Mouse (Mus musculus) midbrain, embryonic 13.5 days (tissue): ENCODE data around the gene Pbx2. TPM values are rescaled to one million over a fixed set of nuclear protein-coding genes. Genes with fewer than 3 reads are reported as not detected.
A peak's percentile ranks its signal among the peaks of the same experiment; 100 is the strongest.

ENCODE experiments used
- ATAC-seq: fragments of 200-750 bp; cut with Nextera tagmentation; 2 replicates; pipeline ENCODE4 v1.8.0; 2017; ENCODE audit warnings: mild to moderate bottlenecking, moderate TSS enrichment, moderate library complexity
- H3K27ac ChIP-seq: fragments of 300-500 bp; sonication (generic); 2 replicates; pipeline ENCODE4 v1.5.1; 2015; ENCODE audit warnings: inconsistent platforms, mild to moderate bottlenecking, moderate library complexity
- H3K27me3 ChIP-seq: fragments of 300-500 bp; sonication (generic); 2 replicates; pipeline ENCODE4 v1.6.1; 2015; ENCODE audit warnings: mild to moderate bottlenecking, inconsistent platforms
- H3K36me3 ChIP-seq: fragments of 300-500 bp; sonication (generic); 2 replicates; pipeline ENCODE4 v1.6.1; 2015; ENCODE audit warnings: mild to moderate bottlenecking, inconsistent platforms
- H3K4me1 ChIP-seq: fragments of 300-500 bp; sonication (generic); replicated peaks from 2 replicates; pipeline ENCODE4 v1.6.1; 2015; ENCODE audit warnings: inconsistent platforms
- H3K4me2 ChIP-seq: fragments of 300-500 bp; sonication (generic); replicated peaks from 2 replicates; pipeline ENCODE4 v1.6.1; 2015; ENCODE audit warnings: moderate library complexity, mild to moderate bottlenecking, inconsistent platforms
- H3K4me3 ChIP-seq: fragments of 300-500 bp; sonication (generic); replicated peaks from 2 replicates; pipeline ENCODE4 v1.5.1; 2015; ENCODE audit warnings: mild to moderate bottlenecking, inconsistent platforms
- H3K9ac ChIP-seq: fragments of 300-500 bp; sonication (generic); replicated peaks from 2 replicates; pipeline ENCODE4 v1.6.1; 2015; ENCODE audit warnings: mild to moderate bottlenecking, inconsistent platforms
- H3K9me3 ChIP-seq: fragments of 300-500 bp; sonication (generic); 2 replicates; pipeline ENCODE4 v1.6.1; 2016; ENCODE audit warnings: mild to moderate bottlenecking, inconsistent platforms
- WGBS: fragments of 180-500 bp; shearing (Covaris S2); methylation state at CpG from one replicate; pipeline ENCODE4 v1.1.7; 2015; 5-methylcytosine and 5-hydroxymethylcytosine counted together
- polyA plus RNA-seq: library from polyadenylated mRNA; unstranded; fragments of >200 nt; fragmentation: Nextera tagmentation; extraction: Ambion mirVana; gene quantifications from 2 replicates; pipeline ENCODE4 v1.2.1, GENCODE M21; 2015

Pbx2 gene
- polyA plus RNA-seq, 1 experiment from 2014 or later = 13.3 TPM

DNA sequence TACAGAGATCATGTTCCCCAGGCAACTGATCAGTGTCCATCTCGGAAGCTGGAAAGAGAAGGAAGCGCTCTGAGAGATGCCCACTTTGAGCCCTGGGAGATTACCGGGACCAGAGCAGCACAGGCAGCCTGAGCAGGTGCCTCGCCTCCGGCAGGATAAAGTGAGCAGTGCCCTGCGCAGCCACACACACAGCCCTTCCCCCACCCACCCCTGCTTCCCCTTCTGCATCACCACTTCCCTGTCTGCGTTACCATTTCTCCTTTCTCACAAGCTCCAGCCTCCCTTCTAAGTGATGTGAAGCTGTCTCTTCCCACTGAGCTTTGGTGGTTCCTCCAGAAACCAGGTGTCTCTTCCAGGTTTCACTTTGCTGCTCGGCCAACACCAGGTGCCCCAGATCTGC is 29.9 kb upstream of the Pbx2 start:
- Histone ChIP-seq H3K9me3 (no peaks in the 10 kb centered on the region), H3K27ac (peak overlapping the region; percentile 25; the same call in 1 of the 2 replicates), H3K27me3 (no peaks in the 10 kb centered on the region), H3K4me2 (no peak overlapping the region), H3K9ac (no peak overlapping the region; the same call in 1 of the 2 replicates), H3K36me3 (no peaks in the 10 kb centered on the region), H3K4me3 (no peak overlapping the region), H3K4me1 (peaks cover 10% of the 10 kb centered on the region; the same call in 1 of the 2 replicates)
- ATAC-seq = 0 out of 2 replicates have a peak, but pooled peaks have one; percentile 34
- WGBS = 38% methylated on average over 8 of the region's 8 CpGs

DNA sequence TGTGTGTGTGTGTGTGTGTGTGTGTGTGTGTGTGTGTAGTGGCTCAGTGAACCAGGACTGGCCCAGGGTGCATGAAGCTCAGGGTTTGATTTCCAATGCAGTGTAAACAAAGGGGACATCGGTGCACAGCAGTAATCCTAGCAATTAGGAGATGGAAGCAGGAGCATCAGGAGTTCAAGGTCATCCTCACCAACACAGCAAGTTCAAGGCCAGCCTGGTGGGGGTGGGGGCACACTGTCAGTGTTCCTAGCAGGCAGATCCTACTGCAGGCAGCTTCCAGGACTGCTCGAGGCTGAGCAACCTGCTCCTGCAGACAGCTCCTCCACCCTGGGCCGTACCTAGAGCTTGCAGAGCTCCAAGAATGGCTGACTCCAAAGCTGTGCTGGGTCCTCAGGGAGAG is 28.5 kb upstream of the Pbx2 start:
- Histone ChIP-seq H3K9ac (no peak overlapping the region), H3K4me2 (no peak overlapping the region), H3K9me3 (no peaks in the 10 kb centered on the region), H3K4me3 (no peak overlapping the region), H3K27ac (no peak overlapping the region), H3K27me3 (0 out of 2 replicates have a peak, but pooled peaks cover 4% of the 10 kb centered on the region), H3K36me3 (no peaks in the 10 kb centered on the region), H3K4me1 (peaks cover 10% of the 10 kb centered on the region; the same call in 1 of the 2 replicates)
- ATAC-seq = no peak
- 51% methylated on average over 3 of the region's 3 CpGs for whole genome bisulfite sequencing

DNA sequence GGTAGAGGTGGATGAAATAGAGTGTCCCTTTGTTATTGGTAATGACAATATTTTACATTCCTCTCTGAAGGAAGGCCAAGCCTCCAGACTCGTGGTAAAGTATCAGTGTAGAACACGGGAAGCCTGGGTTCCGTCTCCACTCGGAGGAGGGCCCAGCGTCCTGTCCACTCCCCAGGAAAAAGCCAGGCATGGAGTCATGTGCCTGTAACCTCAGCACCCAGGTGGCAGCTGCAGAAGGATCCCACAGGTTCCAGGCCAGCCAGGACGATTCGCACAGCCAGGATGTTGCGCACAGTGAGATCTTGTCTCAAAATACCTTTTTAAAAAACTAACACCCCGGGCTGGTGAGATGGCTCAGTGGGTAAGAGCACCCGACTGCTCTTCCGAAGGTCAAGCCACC is 27.7 kb upstream of the Pbx2 start:
- 83% methylated on average over 11 of the region's 11 CpGs for WGBS
- Histone ChIP-seq H3K4me2 (no peak overlapping the region), H3K4me1 (peaks cover 10% of the 10 kb centered on the region; the same call in 1 of the 2 replicates), H3K4me3 (no peak overlapping the region), H3K27ac (no peak overlapping the region), H3K9ac (no peak overlapping the region), H3K27me3 (0 out of 2 replicates have a peak, but pooled peaks cover 7% of the 10 kb centered on the region), H3K36me3 (no peaks in the 10 kb centered on the region), H3K9me3 (no peaks in the 10 kb centered on the region)
- no peak for ATAC-seq

DNA sequence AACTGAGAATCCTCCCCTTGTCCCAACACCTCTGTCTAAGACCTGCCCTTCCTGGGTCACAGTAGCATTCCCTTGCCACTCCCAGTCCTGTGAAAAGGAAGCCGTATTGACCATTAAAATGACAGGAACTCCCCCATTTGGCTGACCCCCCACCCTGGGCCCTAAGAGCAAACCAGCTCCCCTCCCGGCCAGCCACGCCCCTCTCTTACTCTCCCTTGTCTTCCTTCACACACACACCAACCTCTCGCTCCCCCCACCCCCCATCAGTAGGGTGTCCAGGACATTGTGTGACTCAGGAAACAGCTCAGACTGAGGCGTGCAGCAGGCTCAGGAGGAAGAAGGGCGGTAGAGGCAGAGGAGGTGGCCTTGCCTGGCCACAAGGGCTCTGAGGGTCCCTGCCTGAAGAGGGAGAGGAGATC is 27.1 kb upstream of the Pbx2 start, which contains the start of gene Notch4:
Notch4 (plus strand) TSS at position 266 of the 419 bp plus-strand sequence.
- Histone ChIP-seq H3K27me3 (0 out of 2 replicates have a peak, but pooled peaks cover 10% of the 10 kb centered on the region), H3K36me3 (no peaks in the 10 kb centered on the region), H3K4me2 (no peak within 1 kb of the TSS; the same call in 1 of the 2 replicates), H3K4me3 (no peak within 1 kb of the TSS), H3K9me3 (no peaks in the 10 kb centered on the region), H3K9ac (no peak within 1 kb of the TSS), H3K27ac (0 out of 2 replicates have a peak within 1 kb of the TSS, but pooled peaks have one; percentile 17), H3K4me1 (peaks cover 10% of the 10 kb centered on the region; the same call in 1 of the 2 replicates)
- 21% methylated on average over 6 of the region's 6 CpGs for whole genome bisulfite sequencing
- no peak for ATAC-seq

DNA sequence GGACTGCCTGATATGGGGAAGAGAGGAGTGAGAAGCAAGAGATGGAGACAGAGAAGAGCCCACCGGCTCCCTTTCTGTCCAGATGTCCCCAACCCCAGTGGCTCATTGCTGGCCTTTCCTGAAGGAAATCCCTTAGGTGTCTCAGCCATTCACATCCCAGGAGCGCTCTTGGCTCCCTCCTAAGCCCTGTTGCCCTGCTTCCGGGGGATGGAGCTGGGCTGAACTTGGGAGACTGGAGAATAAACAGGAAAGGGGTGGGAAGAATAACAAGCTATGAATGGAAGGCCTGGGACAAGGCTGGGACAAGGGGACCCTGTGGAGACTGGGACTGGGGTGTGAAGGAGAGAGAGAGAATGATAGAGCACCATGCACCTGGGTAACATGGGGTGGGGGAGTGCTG is 26.3 kb upstream of the Pbx2 start:
- no peak overlapping the region; the same call in 1 of the 2 replicates for H3K4me2 ChIP-seq
- peaks cover 10% of the 10 kb centered on the region; the same call in 1 of the 2 replicates for H3K4me1 ChIP-seq
- no peaks in the 10 kb centered on the region for H3K36me3 ChIP-seq
- no peaks in the 10 kb centered on the region for H3K9me3 ChIP-seq
- no peak for ATAC-seq
- 0 out of 2 replicates have a peak, but pooled peaks cover 10% of the 10 kb centered on the region for H3K27me3 ChIP-seq
- no peak overlapping the region for H3K9ac ChIP-seq
- 62% methylated on average over 3 of the region's 3 CpGs for WGBS
- no peak overlapping the region for H3K4me3 ChIP-seq
- H3K27ac ChIP-seq = 0 out of 2 replicates have a peak overlapping the region, but pooled peaks have one; percentile 17

DNA sequence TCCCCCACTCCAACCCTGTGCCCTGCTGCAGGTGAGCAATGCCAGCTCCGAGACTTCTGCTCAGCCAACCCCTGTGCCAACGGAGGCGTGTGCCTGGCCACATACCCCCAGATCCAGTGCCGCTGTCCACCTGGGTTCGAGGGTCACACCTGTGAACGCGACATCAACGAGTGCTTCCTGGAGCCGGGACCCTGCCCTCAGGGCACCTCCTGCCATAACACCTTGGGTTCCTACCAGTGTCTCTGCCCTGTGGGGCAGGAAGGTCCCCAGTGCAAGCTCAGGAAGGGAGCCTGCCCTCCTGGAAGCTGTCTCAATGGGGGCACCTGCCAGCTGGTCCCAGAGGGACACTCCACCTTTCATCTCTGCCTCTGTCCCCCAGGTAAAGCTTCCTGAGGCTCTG is 23.8 kb upstream of the Pbx2 start:
- ATAC-seq = no peak
- Histone ChIP-seq H3K4me2 (no peak overlapping the region), H3K4me1 (peaks cover 8% of the 10 kb centered on the region; the same call in 1 of the 2 replicates), H3K9me3 (no peaks in the 10 kb centered on the region), H3K4me3 (no peak overlapping the region), H3K36me3 (no peaks in the 10 kb centered on the region), H3K27me3 (0 out of 2 replicates have a peak, but pooled peaks cover 10% of the 10 kb centered on the region), H3K9ac (no peak overlapping the region), H3K27ac (no peak overlapping the region)
- 70% methylated on average over 9 of the region's 9 CpGs for WGBS

DNA sequence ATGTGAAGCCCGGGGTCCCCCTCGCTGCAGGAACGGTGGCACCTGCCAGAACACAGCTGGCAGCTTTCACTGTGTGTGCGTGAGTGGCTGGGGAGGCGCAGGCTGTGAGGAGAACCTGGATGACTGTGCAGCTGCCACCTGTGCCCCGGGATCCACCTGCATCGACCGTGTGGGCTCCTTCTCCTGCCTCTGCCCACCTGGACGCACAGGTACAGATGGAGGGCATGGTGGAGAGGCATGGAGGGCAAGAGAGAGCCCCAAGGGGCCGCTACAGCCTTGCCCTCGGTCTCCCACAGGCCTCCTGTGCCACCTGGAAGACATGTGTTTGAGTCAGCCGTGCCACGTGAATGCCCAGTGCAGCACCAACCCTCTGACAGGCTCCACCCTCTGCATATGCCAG is 22.6 kb upstream of the Pbx2 start:
- H3K4me3 ChIP-seq = no peak overlapping the region
- no peak overlapping the region for H3K27ac ChIP-seq
- no peaks in the 10 kb centered on the region for H3K36me3 ChIP-seq
- H3K9ac ChIP-seq = no peak overlapping the region
- 0 out of 2 replicates have a peak, but pooled peaks cover 10% of the 10 kb centered on the region for H3K27me3 ChIP-seq
- H3K4me2 ChIP-seq = no peak overlapping the region
- H3K9me3 ChIP-seq = no peaks in the 10 kb centered on the region
- 82% methylated on average over 13 of the region's 13 CpGs for WGBS
- peaks cover 12% of the 10 kb centered on the region; the same call in 1 of the 2 replicates for H3K4me1 ChIP-seq
- no peak for ATAC-seq

DNA sequence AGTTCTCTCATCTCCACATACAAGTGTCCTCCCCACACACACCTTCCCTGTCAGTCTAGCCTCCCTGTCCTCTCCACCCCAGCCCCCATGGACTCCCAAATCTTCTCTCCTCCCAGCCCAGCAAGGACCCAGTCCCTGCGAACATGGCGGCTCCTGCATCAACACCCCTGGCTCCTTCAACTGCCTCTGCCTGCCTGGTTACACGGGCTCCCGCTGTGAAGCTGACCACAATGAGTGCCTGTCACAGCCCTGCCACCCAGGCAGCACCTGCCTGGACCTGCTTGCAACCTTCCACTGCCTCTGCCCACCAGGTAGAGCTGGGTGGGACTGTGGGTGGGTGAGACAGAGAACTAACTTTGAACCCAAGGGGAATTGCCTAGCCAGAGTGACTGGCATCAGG is 21.1 kb upstream of the Pbx2 start:
- Histone ChIP-seq H3K4me1 (0 out of 2 replicates have a peak, but pooled peaks cover 6% of the 10 kb centered on the region), H3K36me3 (no peaks in the 10 kb centered on the region), H3K4me2 (no peak overlapping the region), H3K27me3 (0 out of 2 replicates have a peak, but pooled peaks cover 10% of the 10 kb centered on the region), H3K4me3 (no peak overlapping the region), H3K9me3 (no peaks in the 10 kb centered on the region), H3K27ac (no peak overlapping the region), H3K9ac (no peak overlapping the region; the same call in 1 of the 2 replicates)
- 74% methylated on average over 4 of the region's 4 CpGs for WGBS
- no peak for ATAC-seq

DNA sequence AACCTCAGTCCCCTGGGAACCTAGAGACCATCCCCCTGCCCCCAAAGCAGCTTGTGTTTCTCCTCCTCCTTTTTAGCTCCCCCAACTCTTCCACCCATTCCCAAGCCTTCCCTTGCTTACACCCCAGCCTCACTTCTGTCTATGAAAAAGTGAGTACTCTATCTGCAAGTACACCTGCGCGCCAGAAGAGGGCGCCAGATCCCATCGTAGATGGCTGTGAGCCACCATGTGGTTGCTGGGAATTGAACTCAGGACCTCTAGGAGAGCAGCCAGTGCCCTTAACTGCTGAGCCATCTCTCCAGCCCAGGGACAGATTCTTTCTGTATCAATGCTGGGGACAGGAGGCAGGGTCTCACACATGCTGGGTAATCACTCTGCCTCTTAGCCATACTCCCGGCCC is 19.2 kb upstream of the Pbx2 start:
- Histone ChIP-seq H3K9ac (no peak overlapping the region), H3K4me1 (0 out of 2 replicates have a peak, but pooled peaks cover 6% of the 10 kb centered on the region), H3K27ac (no peak overlapping the region), H3K4me2 (no peak overlapping the region), H3K9me3 (no peaks in the 10 kb centered on the region), H3K36me3 (no peaks in the 10 kb centered on the region), H3K4me3 (no peak overlapping the region), H3K27me3 (0 out of 2 replicates have a peak, but pooled peaks cover 10% of the 10 kb centered on the region)
- ATAC-seq = no peak
- WGBS = 15% methylated on average over 5 of the region's 5 CpGs

DNA sequence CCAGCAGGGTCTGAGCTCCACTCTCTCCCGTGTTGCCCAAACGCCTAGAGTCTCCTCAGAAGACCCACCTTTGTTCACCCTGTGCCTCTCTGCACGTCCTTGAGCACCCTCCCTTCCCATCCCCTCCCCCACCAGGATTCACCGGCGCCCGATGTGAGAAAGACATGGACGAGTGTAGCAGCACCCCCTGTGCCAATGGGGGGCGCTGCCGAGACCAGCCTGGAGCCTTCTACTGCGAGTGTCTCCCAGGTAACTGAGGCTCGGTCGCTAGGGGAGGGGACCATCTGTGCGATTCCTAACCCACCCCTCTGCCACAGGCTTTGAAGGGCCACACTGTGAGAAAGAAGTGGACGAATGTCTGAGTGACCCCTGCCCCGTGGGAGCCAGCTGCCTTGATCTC is 18.7 kb upstream of the Pbx2 start:
- H3K4me1 ChIP-seq = 0 out of 2 replicates have a peak, but pooled peaks cover 6% of the 10 kb centered on the region
- H3K9me3 ChIP-seq = no peaks in the 10 kb centered on the region
- 0 out of 2 replicates have a peak, but pooled peaks cover 7% of the 10 kb centered on the region for H3K27me3 ChIP-seq
- no peak overlapping the region for H3K4me2 ChIP-seq
- ATAC-seq = no peak
- 8% methylated on average over 15 of the region's 15 CpGs for WGBS
- no peak overlapping the region for H3K27ac ChIP-seq
- H3K4me3 ChIP-seq = no peak overlapping the region
- H3K36me3 ChIP-seq = no peaks in the 10 kb centered on the region
- H3K9ac ChIP-seq = no peak overlapping the region

DNA sequence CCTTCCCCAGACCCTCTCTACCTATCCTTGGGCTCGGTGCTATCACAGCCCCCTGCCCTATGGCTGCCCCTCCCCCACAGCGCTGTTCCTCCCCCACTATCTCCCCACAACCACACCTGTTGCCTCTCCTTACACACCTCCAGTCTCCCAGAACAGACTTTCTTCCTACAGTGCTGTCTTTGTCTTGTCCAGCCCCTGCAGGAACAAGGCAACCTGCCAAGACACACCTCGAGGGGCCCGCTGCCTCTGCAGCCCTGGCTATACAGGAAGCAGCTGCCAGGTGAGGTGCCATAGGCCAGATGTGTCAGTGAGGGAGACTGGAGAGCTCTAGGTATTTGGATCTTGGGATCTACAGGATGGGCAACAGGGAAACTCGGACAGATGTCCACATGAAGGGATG is 14.5 kb upstream of the Pbx2 start:
- no peaks in the 10 kb centered on the region for H3K36me3 ChIP-seq
- H3K27ac ChIP-seq = no peak overlapping the region
- H3K4me1 ChIP-seq = 0 out of 2 replicates have a peak, but pooled peaks cover 6% of the 10 kb centered on the region
- H3K9ac ChIP-seq = no peak overlapping the region
- WGBS = 71% methylated on average over 5 of the region's 5 CpGs
- no peak overlapping the region for H3K4me2 ChIP-seq
- H3K27me3 ChIP-seq = no peaks in the 10 kb centered on the region
- H3K4me3 ChIP-seq = no peak overlapping the region
- H3K9me3 ChIP-seq = no peaks in the 10 kb centered on the region
- ATAC-seq = no peak

DNA sequence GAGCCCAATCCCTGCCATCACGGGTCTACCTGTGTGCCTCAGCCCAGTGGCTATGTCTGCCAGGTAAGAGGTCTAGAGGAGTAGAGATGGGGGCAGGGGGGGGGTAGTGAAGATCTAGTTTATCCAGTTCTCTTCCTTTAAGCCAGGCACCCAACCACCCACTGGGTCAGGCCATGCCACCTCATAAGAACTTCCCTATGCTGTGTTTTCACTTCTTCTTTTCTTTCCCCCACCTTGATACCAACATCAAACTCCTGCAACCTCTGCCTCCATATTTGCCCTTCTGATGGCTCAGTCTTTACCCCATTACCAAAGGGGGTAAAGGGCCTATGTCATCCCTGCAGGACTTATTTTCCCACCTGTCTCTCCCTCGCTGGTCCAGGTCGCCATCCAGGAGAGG is 13.0 kb upstream of the Pbx2 start:
- H3K4me3 ChIP-seq = no peak overlapping the region
- H3K9ac ChIP-seq = no peak overlapping the region
- ATAC-seq = no peak
- H3K27me3 ChIP-seq = no peaks in the 10 kb centered on the region
- no peaks in the 10 kb centered on the region for H3K4me1 ChIP-seq
- no peak overlapping the region for H3K4me2 ChIP-seq
- no peak overlapping the region for H3K27ac ChIP-seq
- H3K36me3 ChIP-seq = no peaks in the 10 kb centered on the region
- H3K9me3 ChIP-seq = no peaks in the 10 kb centered on the region
- 88% methylated on average over 3 of the region's 3 CpGs for whole genome bisulfite sequencing
